Mouse (Mus musculus): ENCODE data around the gene Prox1. TPM values are rescaled to one million over a fixed set of nuclear protein-coding genes. Genes with fewer than 3 reads are reported as not detected.

The Prox1 gene
- total and polyA plus RNA-seq, 2 experiments from 2014 or later, result 3.8 to 8.4 TPM

DNA sequence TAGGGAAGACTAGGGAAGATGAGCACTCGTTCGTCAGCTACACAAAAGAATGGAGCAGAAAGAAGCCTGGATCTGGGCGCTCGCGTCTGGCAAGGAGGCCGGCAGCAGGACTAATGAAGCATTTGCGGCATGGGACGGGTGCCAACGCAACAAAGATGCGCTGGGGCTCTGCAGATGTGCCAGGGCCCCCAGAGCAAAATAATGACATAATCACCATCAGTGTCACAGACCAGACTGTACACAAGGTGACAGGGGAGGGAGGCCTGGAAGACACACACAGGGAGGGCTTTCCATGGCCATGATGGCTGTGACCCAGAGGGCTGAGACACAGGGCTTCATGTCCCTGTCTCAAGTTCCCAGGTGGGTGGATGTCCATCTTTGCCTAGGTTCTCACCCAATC, 32.6 kb downstream of the Prox1 start:
- H3K36me3 ChIP-seq (ENCODE audit: insufficient read depth, low read length), result no peaks in the 10 kb centered on the region
- ATAC-seq (peak; percentile 51; the same call in 1 of the 2 replicates), DNase-seq (ENCODE audit: low spot score) (peak; percentile 66)
- H3K4me3 ChIP-seq (ENCODE audit: low read length), result no peak overlapping the region
- no peak for TF ChIP-seq CTCF (IDR thresholded peaks at IDR 0.05; ENCODE audit: low read depth)
- WGBS, result 29% methylated on average over 10 of the region's 10 CpGs
- H3K9me3 ChIP-seq (ENCODE audit: low read length), result no peaks in the 10 kb centered on the region
- H3K27ac ChIP-seq, result peak overlapping the region; percentile 7; the same call in 1 of the 2 replicates
- no peak overlapping the region for H3K9ac ChIP-seq (replicated peaks; ENCODE audit: low read length)
- no peak overlapping the region for H3K4me2 ChIP-seq (ENCODE audit: low read depth, low read length)
- H3K4me1 ChIP-seq (ENCODE audit: insufficient read depth, low read length), result peaks cover 10% of the 10 kb centered on the region
- H3K27me3 ChIP-seq (ENCODE audit: insufficient read depth, low read length), result no peaks in the 10 kb centered on the region

DNA sequence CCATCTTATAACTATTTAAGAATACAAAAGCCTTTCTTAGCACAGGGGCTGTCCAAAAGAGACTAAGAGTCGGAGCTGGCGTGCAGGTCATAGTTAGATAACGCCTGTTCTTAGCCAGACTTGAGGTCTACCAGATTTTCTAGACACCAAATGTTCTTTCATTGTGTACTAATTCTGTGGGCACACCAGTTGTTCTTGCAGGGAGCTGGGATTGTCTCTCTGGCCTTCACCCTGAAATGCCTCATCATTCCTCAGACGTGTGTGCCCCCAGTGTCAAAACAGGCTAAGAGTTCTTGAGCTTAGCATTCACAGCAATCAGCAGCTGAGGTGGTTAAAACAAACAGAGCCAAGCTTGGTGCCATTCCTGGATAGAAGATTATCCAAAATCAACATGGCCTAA, 37.6 kb downstream of the Prox1 start:
- H3K9me3 ChIP-seq (ENCODE audit: low read length), result no peaks in the 10 kb centered on the region
- H3K27me3 ChIP-seq (ENCODE audit: insufficient read depth, low read length), result no peaks in the 10 kb centered on the region
- H3K9ac ChIP-seq (replicated peaks; ENCODE audit: low read length), result no peak overlapping the region
- H3K4me3 ChIP-seq (ENCODE audit: low read length), result no peak overlapping the region
- ATAC-seq (no peak), DNase-seq (ENCODE audit: low spot score) (no peak)
- H3K27ac ChIP-seq, result no peak overlapping the region
- 67% methylated on average over 4 of the region's 4 CpGs for WGBS
- H3K4me1 ChIP-seq (ENCODE audit: insufficient read depth, low read length), result peaks cover 5% of the 10 kb centered on the region; the same call in 1 of the 2 replicates
- TF ChIP-seq CTCF (IDR thresholded peaks at IDR 0.05; ENCODE audit: low read depth), result no peak
- H3K36me3 ChIP-seq (ENCODE audit: insufficient read depth, low read length), result no peaks in the 10 kb centered on the region
- H3K4me2 ChIP-seq (ENCODE audit: low read depth, low read length), result no peak overlapping the region

DNA sequence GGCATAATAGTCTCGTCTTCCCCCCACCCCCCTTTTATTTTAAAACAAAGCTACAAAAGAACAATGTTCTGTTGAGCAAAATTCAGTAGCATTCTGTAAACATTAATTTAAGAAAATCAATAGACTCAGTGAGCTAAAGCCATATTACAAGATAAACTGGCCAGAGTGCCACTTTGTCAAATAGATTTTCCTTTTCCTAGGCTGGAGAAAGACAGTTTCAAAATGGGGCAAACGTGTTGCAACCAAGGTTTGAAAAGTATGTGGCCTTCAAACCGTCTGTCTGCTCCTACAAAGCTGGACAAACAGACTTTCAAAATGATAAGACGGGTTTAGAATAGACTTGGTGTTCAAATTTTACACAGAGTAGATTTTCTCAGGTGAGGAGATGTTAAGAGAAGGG, 39.6 kb downstream of the Prox1 start:
- WGBS, result 76% methylated on average over 4 of the region's 4 CpGs

DNA sequence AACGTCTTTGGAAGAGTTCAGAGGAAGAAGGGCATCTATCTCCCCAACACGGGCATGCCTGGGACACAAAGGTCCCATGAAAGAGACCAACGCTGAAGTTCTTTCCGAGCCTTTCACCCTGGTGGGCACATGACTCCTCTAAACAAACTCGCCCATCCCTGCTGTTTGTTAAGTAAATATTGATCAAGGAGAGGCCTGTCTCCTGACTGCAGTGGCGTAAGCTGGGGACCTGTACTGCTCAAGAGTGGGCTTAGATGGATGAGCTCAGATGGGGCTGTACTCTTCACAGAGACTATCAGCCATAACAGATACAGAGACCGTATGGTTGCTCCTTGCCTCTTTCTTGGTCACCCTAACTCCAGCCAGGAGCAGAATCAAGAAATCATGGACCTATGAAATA, 41.0 kb downstream of the Prox1 start:
- Histone ChIP-seq H3K4me3 (ENCODE audit: low read length) (no peak overlapping the region), H3K9ac (replicated peaks; ENCODE audit: low read length) (no peak overlapping the region), H3K4me2 (ENCODE audit: low read depth, low read length) (no peak overlapping the region), H3K27me3 (ENCODE audit: insufficient read depth, low read length) (no peaks in the 10 kb centered on the region), H3K9me3 (ENCODE audit: low read length) (no peaks in the 10 kb centered on the region), H3K4me1 (ENCODE audit: insufficient read depth, low read length) (peaks cover 4% of the 10 kb centered on the region; the same call in 1 of the 2 replicates), H3K27ac (no peak overlapping the region), H3K36me3 (ENCODE audit: insufficient read depth, low read length) (no peaks in the 10 kb centered on the region)
- ATAC-seq (no peak), DNase-seq (ENCODE audit: low spot score) (no peak)
- TF ChIP-seq CTCF (IDR thresholded peaks at IDR 0.05; ENCODE audit: low read depth), result no peak
- 49% methylated on average over 7 of the region's 7 CpGs for WGBS

More for the DNA sequence above, 39.6 kb downstream of the Prox1 start:
- Histone ChIP-seq H3K36me3 (ENCODE audit: insufficient read depth, low read length) (no peaks in the 10 kb centered on the region), H3K27ac (no peak overlapping the region), H3K4me3 (ENCODE audit: low read length) (no peak overlapping the region), H3K9me3 (ENCODE audit: low read length) (no peaks in the 10 kb centered on the region), H3K27me3 (ENCODE audit: insufficient read depth, low read length) (no peaks in the 10 kb centered on the region), H3K9ac (replicated peaks; ENCODE audit: low read length) (no peak overlapping the region), H3K4me2 (ENCODE audit: low read depth, low read length) (no peak overlapping the region), H3K4me1 (ENCODE audit: insufficient read depth, low read length) (peaks cover 4% of the 10 kb centered on the region; the same call in 1 of the 2 replicates)
- no peak for ATAC-seq
- no peak for TF ChIP-seq CTCF (IDR thresholded peaks at IDR 0.05; ENCODE audit: low read depth)
- no peak for DNase-seq (ENCODE audit: low spot score)

DNA sequence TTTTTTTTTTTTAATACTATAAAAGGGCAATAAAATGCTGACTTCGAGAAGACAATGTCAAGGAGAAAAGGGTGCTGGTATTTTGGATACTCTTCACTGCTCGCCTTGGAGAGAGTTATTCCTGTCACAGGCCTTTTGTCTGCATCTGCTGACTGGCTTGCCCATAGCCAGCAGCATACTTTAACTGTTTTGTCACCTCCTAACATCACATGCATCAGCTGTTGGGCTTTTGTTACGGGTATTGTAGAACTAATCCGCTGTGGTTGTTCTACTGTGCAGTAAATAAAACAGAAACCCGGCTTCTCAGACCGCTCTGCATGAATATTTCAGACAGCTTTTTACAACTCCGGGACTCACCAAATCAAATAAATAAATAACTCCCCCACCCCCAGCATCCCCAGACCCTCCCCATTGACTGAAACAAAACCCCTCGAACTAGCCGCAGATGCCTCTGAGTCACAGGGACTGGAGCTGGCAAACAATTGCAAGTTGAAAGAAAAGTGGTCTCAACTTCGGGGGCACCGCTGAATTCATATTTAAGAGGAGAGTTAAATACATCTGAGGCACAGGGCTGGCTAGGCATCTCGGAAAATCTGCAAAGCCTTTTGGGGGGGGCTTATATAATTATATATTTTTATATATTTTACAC, 41.7 kb downstream of the Prox1 start:
- Histone ChIP-seq H3K4me1 (ENCODE audit: insufficient read depth, low read length) (peaks cover 4% of the 10 kb centered on the region; the same call in 1 of the 2 replicates), H3K27me3 (ENCODE audit: insufficient read depth, low read length) (no peaks in the 10 kb centered on the region), H3K36me3 (ENCODE audit: insufficient read depth, low read length) (no peaks in the 10 kb centered on the region), H3K9ac (replicated peaks; ENCODE audit: low read length) (no peak overlapping the region), H3K9me3 (ENCODE audit: low read length) (no peaks in the 10 kb centered on the region), H3K4me3 (ENCODE audit: low read length) (no peak overlapping the region), H3K27ac (no peak overlapping the region), H3K4me2 (ENCODE audit: low read depth, low read length) (peak overlapping the region; percentile 10; the same call in 1 of the 2 replicates)
- DNase-seq (ENCODE audit: low spot score) (no peak), ATAC-seq (0 out of 2 replicates have a peak, but pooled peaks have one; percentile 24)
- WGBS, result 18% methylated on average over 12 of the region's 12 CpGs
- no peak for TF ChIP-seq CTCF (IDR thresholded peaks at IDR 0.05; ENCODE audit: low read depth)

DNA sequence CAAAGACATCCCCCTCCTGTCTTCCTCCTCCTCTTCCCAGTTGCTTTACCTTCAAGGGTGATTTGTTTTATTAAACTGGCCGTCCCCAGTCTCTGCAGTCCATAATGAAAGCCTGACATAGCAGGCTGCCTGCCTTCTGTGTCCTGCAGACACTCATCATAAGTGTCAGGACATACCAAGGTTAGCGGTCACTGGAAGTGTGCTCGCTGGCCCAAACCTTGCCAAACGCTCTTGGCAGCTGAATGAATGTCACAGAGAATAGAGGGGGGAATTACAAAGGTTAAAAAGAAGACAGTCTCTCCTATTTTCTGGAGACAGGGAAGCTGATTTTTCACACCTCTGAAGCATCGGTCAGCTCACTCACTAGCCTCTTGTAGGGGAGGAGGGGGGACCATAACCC, 42.6 kb downstream of the Prox1 start:
- H3K27ac ChIP-seq, result no peak overlapping the region

DNA sequence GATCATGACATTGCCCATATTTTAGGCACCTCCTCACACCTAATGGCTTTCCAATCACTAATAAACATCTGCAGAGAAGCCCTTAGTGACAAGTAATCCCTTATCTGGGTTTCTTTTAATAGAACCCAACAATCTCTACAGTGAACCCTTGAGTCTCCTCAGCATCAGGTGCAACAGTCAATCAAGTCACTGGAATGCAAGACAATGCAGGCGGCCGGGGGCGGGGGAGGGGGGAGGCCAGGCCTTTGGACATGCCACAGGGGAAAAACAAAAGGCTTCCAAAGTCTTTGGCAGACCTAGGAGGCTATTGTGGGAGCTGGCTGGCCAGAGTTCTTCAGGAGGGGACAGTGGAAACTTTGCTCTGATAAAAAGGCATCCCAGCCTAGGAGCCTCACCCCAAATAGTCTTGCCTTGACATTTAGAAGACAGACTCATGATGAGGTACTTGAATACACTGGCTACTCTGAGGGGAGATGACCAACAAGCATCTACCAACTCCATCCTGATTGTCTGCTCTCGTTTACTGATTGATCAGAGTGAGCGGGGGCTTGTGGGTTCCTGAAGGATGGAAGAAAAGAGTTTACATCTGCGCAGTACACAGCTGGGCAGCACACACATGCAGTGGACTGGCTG, 43.2 kb downstream of the Prox1 start:
- Histone ChIP-seq H3K4me3 (ENCODE audit: low read length) (no peak overlapping the region), H3K27ac (no peak overlapping the region), H3K9me3 (ENCODE audit: low read length) (no peaks in the 10 kb centered on the region), H3K9ac (replicated peaks; ENCODE audit: low read length) (no peak overlapping the region), H3K36me3 (ENCODE audit: insufficient read depth, low read length) (no peaks in the 10 kb centered on the region), H3K4me2 (ENCODE audit: low read depth, low read length) (no peak overlapping the region), H3K27me3 (ENCODE audit: insufficient read depth, low read length) (no peaks in the 10 kb centered on the region), H3K4me1 (ENCODE audit: insufficient read depth, low read length) (peaks cover 4% of the 10 kb centered on the region; the same call in 1 of the 2 replicates)
- ATAC-seq (no peak), DNase-seq (ENCODE audit: low spot score) (no peak)
- no peak for TF ChIP-seq CTCF (IDR thresholded peaks at IDR 0.05; ENCODE audit: low read depth)
- WGBS, result 33% methylated on average over 6 of the region's 6 CpGs

More for the DNA sequence above, 42.6 kb downstream of the Prox1 start:
- no peaks in the 10 kb centered on the region for H3K36me3 ChIP-seq (ENCODE audit: insufficient read depth, low read length)
- no peak overlapping the region for H3K9ac ChIP-seq (replicated peaks; ENCODE audit: low read length)
- 17% methylated on average over 5 of the region's 5 CpGs for WGBS
- H3K4me2 ChIP-seq (ENCODE audit: low read depth, low read length), result no peak overlapping the region
- H3K4me1 ChIP-seq (ENCODE audit: insufficient read depth, low read length), result peaks cover 4% of the 10 kb centered on the region; the same call in 1 of the 2 replicates
- TF ChIP-seq CTCF (IDR thresholded peaks at IDR 0.05; ENCODE audit: low read depth), result no peak
- no peaks in the 10 kb centered on the region for H3K27me3 ChIP-seq (ENCODE audit: insufficient read depth, low read length)
- ATAC-seq (no peak), DNase-seq (ENCODE audit: low spot score) (no peak)
- no peak overlapping the region for H3K4me3 ChIP-seq (ENCODE audit: low read length)
- no peaks in the 10 kb centered on the region for H3K9me3 ChIP-seq (ENCODE audit: low read length)

Measured in hindbrain, postnatal 0 days (tissue).